Mouse (Mus musculus): ENCODE results near the gene Slc30a4.

Gene Slc30a4

DNA sequence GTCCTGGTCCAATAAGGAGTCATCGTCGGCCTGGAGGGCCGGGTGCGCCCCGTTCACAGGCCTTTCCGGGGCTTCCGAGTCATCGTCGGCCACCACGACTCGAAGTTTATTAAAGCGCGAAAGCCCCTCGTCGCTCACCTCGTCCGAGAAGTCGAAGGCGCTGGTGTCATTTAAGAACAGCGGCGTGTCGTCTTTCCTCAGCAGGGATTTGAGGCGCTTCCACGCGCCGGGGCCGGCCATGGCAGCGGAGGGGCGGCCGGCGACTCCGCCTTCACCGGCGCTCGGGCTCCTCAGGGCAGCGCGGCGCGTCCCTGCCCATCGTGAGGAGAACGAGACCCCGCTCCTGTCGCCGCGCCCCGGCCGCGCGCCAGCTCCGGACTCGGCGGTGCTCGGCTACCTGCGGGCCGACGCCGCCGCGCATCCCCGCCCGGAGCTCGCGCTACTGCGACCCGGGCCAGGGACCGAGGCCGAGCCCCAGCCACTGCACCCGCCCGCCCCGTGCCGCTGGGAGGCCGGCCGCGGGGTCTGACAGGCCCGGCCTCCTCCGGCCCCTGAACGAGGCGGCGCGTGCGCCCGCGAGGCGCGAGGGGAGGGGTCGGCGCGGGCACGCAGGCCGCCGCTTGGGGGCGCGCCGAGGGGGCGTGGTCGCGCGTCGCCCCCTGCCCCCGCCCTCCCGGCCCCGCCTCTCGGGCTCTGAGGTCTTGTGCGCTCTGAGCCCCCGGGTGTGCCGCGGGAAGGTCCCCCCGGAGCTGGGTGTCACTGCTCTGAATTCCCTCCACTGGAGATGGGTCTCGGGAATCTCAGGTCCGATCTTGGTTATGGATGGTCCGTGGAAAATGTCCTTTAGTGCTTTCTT lies at the start of gene Slc30a4:
Gene Slc30a4, minus strand, starts transcription at position 483 of the 856 bp plus-strand sequence.
- DNase-seq: peak; percentile 86 to 90

DNA sequence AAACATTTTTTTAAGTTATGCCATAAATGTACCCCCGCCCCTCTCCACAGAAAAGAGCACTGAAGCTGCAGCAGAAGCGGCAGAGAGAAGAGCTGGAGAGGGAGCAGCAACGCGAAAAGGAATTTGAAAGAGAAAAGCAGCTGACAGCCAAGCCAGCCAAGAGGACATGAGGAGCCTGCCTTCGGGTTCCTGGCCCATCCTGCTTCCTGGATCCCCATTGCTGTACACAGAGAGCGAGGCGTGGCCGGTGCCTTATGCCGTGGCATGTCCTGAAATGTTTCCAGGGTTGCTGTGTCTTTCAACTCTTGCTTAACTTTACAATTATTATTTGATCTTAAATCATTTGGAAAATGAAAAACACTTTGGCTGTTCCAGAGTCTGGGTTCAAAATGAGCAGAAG lies 44.0 kb upstream of the Slc30a4 start:
- DNase-seq: no peak

DNA sequence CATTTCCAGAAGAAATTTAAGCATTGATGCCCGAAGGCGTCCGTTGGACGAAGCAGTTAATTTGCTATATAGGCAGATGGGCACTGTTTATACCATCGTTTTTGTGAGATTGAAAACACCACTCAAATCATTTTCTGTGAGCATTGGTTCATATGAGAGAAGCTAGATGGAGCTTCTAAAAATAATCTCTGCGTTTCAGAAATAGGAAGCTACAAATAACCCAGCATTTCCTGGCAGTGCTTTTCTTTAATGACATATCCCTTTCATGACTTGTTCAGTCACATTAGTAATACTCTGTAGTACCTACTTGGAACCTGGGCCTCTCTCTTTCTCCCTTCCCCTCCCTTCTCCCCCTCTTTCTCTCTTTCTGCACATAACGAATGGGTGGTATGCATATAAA lies 36.6 kb upstream of the Slc30a4 start:
- no peak for DNase-seq

DNA sequence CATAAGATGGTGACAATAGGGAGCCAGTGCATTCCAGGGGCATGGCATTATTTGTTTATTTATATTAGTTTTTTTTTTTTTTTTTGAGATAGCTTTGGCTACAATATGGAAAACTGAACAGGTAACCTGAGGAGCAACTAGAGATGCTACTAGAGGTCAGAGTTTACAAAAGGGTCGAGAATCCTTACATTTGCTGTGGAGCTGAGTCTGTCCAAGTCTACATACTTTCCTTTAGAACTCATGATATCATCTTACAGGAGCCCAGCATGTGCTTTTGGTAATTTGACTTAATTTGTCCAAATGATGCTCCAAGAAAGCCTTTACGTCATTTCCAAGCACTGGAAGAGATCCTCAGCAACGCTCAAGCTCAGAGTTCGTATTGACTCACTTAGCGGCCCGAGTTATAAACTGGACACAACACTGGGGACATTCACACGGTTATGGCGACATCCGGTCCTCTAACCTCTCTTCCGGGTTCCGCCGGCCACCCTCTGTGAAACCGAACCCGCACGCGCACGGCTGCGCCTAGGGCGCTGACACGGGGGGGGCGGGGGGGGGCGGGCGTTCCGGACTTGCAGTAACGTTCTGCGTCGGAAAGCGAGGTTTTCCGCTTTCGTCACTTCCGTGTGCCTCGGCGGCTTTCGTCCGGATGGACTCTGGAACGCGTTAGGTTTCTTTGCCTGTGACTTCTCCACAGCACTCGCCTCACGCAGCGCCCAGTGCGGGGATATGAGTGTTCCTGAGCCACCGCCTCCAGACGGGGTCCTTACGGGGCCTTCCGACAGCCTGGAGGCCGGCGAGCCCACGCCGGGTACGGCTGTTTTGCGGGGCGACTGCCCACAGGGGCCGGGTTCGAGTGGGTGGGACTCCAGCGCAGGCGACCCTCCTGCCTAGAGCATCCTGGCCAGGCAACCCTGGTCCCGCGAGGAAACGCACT lies 35.7 kb upstream of the Slc30a4 start, which contains the start of gene Bloc1s6:
Gene Bloc1s6, plus strand, starts transcription at position 610 of the 937 bp plus-strand sequence.
- DNase-seq: peak; percentile 93 to 96

DNA sequence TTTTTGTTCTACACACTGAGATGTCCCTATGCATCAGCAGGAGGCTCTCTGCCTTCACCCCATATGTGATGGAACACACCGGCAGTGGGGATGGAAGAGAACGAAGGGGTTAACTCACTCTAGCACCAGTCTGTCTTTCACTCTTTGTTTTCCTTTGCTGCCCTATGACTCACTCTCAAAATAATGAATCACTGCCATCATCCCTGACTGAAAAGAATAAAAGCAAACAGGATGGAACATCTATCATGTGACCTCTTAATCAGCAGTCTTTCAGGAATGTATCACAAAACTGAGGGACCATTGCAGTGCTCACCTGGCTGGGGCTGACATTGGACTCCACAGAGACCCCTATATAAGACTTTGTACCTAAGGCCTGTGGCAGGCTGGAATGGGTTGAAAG lies 29.0 kb upstream of the Slc30a4 start:
- no peak for DNase-seq

DNA sequence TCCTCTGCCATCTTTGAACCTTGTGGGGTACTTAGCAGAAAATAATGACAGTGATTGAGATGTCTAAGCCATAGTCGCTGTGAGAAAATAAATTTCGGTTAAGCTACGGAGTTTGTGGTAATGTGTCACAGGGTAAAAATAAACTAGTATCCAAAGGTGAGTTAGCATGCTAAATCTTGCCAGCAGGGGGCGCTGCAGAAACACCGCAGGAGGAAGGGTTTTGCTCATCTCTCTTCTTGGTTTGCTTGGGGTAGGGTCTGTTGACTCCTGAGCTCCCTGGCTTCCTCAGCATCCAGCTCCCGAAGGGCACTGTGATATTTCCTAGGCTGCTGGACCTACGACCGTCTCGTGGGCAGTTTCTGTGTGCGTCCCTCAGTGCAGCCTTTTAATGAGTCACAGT lies 23.1 kb upstream of the Slc30a4 start:
- peak; percentile 12 to 57 for DNase-seq

DNA sequence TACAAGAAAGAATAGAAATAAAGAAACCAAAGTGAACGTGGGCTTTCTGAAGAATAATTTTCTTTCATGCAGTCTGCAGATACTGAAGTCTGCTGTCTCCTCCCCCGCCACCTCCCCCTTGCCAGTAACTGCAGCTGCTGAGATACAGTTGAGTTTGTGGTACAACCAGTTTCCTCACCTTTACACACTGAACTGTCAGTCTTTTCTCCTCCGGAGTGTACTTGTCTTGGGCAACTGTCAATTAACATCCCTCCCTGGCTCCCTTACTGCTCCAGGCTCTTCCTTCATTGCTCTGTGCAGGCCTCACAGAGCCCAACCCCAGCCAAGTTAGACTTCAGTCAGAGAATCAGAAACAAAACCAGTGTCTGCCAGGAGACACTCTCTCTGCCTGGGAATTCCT lies 18.1 kb upstream of the Slc30a4 start:
- DNase-seq: no peak

DNA sequence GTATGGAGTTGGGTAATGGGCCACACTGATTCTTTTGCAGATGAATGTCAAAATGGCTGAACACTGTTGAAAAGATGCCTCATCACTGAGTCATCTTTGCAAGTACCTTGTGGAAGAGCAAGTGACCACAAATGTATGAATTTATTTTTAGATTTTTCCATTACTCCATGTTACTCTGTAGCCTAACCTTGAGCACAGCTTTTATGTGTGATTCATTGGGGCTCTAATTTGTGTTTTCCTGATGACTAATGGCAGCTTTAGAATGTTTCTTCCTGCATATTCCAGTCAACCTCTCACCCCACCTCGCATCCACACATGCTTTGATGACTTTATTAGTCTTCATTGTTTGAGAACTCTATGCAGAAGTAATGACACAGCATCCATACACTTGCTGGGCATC lies 16.8 kb upstream of the Slc30a4 start:
- no peak for DNase-seq

DNA sequence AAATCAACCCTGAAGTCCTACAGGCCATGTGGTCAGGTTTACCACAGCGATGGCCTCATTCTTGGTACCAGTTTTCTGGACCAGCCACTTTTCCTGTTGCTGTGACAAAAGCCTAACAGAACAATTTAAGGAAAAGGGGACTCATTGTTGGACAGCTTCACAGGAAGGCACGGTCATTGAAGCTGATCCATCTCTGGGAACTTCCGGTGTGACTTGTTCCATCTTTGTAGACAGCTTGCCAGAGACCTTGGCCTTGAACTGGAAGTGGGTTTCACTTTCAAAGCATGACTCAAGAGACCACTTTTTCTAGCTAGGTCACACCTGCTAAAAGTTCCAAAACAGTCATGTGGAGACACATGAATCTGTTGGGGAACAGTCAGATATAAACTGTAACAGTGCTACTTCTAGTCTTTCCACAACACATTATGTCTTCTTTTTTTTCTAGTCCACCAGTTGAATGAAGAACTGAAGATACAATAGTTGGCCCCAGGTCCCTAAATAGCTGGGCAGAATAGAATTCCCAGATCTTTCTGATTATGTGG lies 13.9 kb upstream of the Slc30a4 start:
- DNase-seq: no peak

DNA sequence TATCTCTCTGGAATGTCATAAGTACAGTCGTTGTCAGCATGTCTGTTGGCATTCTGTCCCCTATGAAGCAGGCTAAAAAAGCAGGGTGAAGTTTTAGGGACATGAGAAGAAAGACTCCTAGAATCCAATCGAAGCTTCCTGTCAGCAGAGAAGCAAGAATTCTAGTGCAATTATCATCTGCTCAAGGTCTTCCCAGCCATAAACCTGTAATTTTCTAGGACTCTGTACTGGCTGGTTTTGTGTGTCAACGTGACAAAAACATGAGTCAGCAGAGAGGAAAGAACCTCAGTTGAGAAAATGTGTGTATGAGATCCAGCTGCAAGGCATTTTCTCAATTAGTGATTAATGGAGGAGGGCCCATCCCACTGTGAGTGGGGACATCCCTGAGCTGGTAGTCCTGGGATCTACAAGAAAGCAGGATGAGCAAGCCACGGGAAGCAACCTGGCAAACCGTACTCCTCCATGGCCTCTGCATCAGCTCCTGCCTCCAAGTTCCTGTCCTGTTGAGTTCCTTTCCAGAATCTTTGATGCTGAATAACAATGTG lies 12.8 kb upstream of the Slc30a4 start:
- no peak for DNase-seq

DNA sequence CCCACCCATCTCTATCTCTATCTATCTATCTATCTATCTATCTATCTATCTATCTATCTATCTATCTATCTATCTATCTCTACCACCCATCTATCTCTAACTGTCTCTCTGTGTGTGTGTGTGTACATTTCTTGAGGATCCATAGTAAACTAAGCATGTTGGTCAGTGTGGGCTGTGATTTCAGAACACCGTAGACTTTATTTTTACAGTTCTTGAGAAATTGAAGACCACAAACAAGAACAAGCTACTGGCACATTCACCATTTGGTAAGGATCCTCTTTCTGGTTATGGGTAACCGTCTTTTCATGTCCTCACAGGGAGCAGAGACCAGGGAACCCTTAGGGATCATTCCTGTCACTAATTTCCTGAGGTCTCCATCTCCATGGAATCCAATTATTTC lies 10.4 kb upstream of the Slc30a4 start:
- no peak for DNase-seq

DNA sequence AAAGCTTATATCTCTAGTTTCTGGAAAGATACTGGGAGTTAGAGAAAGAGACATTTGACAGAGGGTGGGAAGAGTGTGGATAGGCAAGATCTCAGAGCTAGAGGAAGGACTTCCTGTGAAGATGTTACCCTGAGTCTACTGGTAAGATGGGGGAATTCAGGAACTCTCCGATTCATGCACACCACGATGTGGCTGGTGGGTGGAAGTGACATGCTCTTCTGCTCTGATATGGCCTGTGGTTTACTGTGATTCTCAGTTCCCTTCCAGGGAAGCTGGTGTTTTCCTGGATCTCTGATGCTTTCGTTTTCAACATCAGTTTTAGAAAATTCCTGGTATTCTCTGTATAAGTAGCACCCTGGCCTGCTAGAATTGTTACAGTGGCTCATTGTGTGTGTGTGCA lies 9.4 kb upstream of the Slc30a4 start:
- DNase-seq: no peak

DNA sequence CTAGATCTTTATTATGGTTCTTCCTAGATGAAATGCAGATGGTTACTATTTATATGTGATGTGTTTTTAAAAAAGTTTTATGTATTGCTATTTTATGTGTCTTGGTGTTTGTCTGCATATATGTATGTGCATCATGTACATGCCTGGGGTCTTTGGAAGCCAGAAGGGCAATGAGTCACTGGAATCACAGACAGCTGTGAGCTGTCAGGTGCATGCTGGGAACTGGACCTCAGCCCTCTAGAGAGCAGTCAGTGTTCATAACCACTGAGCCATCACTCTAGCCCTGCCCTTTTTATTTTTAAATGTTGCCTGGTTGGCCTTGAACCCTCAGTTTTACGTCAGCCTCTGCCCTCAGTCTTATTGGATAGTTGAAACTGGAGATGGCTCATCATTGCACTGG lies 6.7 kb upstream of the Slc30a4 start:
- DNase-seq: no peak

DNA sequence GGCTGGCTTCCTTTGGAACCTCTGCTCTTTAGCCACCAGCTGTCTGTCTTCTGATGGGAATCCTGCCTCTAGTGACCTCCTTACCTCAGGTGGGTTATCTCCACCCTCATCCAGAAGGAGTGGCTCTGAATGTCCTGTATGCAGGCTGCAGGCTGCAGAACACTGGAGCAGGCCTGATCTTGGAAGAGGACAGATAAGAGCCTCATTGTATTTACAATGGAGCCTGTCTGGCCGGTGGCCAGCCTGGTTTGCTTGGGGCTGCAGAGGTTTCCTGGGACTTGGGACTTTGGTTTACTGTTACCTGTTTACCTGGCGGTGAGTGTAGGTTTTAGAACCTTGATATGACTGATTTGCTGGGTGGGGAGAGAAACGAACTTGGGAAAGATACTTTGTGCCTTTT lies 5.6 kb upstream of the Slc30a4 start:
- DNase-seq: no peak

DNA sequence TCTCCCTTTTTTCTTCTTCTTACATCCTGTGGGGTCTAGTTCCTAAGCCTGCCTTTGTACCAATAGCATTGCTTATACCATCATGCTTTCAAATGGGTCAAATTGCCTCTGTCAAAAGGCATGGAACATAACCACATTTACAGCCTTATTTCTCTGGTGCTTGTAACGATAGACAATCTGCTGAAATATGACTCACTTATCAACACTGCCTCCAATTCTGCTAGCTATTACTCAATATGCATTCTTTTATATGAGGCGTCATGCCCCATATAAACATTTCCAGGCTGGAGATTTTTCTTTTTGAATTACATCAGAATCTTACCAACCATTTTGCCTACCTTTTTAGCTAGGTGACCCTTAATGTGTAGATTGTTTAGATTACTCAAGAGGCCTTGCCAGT lies 2.1 kb upstream of the Slc30a4 start:
- DNase-seq: no peak

DNA sequence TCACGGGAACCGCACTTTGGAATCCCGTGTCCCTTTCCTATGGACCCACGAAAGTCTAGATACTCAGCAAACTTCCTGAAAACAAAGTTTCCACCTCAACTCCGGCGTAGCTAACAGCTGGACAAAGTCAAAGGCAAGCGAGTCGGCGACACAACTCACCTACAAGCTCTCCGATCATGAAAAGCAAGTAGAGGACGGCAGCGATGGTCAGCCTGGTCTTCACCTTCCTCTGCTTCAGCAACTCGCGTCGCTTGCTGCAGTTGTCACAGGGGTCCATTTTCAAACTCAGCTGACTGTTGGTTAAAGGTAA lies 637 bp downstream of the Slc30a4 start:
- no peak for DNase-seq

DNA sequence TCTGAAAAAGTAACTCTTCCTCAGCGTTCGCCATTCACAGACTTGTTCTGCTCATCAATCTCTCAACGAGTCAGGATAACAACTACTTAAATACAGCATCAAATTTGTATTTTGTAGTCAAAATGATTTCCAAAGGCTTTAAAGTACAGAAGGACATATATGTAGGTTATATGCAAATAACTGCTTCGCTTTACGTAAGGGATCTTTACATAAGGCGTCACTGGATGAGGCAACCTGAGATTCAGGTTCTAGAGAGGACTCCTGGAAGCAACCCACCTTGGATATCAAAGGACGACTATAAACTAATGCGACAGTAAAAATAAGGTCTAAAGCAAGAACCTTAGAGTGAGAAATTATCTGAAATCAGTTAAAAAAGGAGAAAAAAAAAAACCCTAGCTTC lies 1.5 kb downstream of the Slc30a4 start:
- DNase-seq: no peak

DNA sequence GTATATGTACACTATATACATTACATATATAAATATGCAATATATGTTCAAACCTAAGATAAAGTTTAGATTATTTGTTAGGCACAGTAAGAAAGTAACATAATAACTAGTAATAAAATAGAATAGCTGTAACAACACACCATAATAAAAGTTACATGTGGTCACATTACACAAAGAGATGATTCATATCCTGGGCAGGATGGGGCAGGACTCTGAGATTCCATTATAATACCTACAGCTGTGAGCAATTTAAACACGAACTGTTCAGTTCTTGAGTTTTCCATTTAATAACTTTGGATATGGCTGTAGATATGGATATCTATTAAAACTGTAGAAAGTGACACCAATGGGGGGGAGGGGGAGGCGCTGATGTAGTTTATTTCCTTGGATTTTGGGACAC lies 4.9 kb downstream of the Slc30a4 start:
- no peak for DNase-seq

DNA sequence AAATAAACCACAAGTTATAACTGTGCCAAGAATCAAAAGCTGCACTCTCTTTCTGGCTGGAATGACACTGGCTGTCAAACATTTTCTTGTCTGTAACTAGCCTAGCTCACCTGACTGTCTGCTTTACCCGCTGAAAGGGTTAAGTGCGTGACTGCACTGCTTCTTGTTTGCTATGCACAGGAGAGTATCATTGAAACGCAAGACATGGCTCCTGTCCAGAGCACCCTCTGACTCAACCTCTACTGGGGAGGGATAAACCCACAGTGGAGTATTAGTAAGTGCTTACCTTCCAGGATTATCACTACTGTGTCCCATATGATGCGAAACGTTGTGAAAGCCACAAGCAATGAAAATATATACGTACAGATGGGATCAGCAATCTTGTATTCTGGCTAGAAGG lies 15.8 kb downstream of the Slc30a4 start:
- DNase-seq: no peak

DNA sequence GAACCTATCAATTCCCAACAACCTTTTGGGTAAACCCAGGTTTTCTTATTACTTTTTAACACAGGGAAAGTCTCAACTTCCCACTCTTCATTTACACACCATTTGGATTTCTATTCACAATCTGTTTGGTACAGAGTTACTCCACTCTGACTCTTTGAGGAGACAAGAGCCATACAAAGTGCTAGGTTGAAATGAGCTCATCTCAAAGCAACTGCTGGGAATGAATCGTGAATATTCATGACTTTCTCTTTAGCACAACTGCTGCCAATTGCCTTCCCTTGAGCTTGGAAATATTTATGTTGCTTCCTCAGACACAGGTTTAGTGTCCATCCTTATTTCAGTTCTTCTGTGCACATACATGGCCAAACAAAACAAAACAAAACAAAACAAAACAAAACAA lies 18.8 kb downstream of the Slc30a4 start:
- DNase-seq: no peak

DNA sequence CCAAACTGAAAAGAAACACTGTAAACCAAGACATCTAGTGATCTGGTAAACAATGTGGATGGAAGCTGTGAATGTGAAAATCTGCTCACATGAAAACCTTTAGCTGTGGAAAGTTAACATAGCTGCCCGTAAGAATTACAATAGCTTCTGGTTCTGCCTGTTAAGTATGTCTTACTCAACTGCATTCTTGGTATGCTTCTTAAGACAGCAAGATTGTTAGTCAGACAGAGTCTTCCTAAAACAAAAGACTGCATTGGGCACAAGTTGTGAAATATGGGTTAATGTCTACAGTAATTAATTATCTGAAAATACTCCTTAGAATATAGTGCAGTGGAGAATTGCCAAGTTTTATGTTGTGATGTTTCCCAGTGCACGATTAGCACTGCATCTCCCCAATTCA lies 19.9 kb downstream of the Slc30a4 start:
- DNase-seq: no peak

DNA sequence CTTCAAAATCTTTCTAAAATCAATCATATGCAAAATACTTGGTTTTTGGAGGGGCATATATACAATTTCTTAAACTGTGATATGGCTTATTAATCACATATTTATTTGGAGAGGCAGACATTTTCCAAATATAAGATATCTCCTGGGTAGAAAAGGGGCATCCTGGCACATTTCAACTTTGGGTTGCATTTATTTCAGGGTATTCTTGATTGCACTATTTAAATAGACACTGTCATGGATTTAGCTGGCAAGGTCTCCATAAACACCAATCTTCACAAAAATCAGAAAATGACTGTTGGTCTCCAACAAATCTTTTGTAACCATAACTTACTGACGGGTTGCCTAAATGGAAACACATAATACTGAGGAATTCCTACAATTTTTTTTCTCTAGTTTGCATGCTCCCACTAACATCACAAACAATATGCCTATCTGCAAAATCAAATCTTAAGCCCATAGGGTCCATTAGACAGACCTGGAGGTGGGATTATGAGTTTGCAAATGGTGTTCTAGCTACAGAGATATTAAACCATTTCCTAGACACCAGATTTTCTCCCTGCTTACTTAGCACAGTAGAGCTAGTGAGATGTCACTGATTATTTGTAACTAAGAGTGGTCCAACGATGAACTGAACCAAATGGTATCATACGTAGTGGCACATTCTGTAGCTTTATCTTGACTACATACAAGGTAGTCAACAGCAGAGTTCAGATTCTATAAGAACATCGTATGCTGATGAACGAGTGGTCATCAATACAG lies 20.9 kb downstream of the Slc30a4 start:
- DNase-seq: no peak

DNA sequence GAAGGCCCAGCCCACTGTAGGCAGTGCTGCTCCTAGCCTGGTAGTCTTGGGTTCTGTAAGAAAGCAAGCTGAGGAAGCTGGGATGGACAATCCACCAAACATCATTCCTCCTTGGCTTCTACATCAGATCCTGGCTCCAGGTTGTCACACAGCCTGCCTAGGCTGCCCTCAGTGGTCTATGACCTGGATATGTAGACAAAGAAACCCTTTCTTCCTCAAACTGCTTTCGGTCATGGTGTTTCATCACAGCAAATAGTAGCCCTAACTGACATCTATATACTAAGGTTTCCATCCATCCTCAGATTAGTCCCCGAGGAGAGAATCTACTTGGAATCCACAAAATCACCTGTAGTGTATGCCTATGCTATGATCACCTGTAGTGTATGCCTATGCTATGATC lies 27.3 kb downstream of the Slc30a4 start:
- DNase-seq: no peak
